Mouse (Mus musculus) lung, adult 2 months (tissue): Measurements from ENCODE around the gene Prmt9.

Experiments used
- CTCF ChIP-seq: fragments of 200-500 bp; IDR thresholded peaks from 2 replicates; pipeline ENCODE4 v1.5.1; 2011; ENCODE audit warnings: mild to moderate bottlenecking, low read length, control low read depth; ENCODE audit not compliant: insufficient read depth
- POLR2A ChIP-seq: fragments of 200-500 bp; IDR thresholded peaks from 2 replicates; pipeline ENCODE4 v1.6.1; 2011; ENCODE audit warnings: low read depth, mild to moderate bottlenecking, control low read depth, low read length, borderline replicate concordance; ENCODE audit errors: extremely low read depth

- TF ChIP-seq CTCF (no peak), POLR2A (no peak)
Observed at GRCm38 (mm10) chr8:77507510-77508035, 41.6 kb upstream of the Prmt9 start.
